Mouse (Mus musculus): ENCODE measurements at regions not wholly inside any gene's neighbourhood (a gene's known extent, or its start where the extent isn't known, plus 50 kb on each side); places are given as distances from the start of the nearest gene placed in this dataset.

DNA sequence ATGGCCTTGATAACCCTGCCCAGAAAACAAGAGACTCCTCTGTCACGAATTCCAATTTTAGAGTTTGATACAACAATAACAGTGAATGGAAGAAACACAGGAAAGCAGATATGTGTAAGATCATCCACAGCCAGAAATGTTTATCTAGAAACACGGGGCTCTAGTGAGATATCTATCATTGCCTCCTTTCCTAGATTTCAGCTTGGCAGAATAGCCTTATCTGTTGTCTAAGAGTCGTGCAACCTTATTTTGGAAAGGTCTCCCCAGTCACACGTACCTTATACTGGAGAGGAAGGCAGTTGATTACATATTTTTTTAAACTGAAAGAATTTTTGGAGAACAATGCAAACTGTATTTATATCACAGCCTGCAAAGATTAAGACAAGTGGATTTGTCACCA is 61.6 kb downstream of the Gm10295 start:
- Histone ChIP-seq H3K4me2 (replicated peaks) (no peak overlapping the region), H3K9ac (replicated peaks) (no peak overlapping the region), H3K4me1 (no peaks in the 10 kb centered on the region), H3K27me3 (no peaks in the 10 kb centered on the region), H3K4me3 (no peak overlapping the region), H3K9me3 (no peaks in the 10 kb centered on the region), H3K27ac (replicated peaks) (no peak overlapping the region), H3K36me3 (no peaks in the 10 kb centered on the region)
- 83% methylated on average over 4 of the region's 4 CpGs for WGBS
- no peak for ATAC-seq (replicated peaks)

DNA sequence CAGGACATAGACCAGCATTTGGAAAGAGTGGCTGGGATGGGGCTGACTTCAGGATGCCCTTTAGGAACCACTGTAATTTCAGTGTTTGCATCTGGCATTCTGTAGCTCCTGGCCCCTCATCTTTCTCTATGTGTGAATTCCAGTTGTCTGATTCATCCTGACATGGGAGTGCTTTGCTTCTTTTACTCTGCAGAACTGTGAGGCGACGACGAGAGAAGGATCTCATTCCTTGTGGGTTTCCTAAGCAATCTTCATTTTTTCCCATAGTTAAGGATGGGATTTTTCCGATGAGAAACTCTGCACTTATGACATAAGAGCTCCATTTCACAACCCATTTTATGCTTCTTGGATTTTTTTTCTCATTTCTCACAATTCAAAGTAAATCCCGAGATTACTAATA is 62.0 kb downstream of the Gm10295 start:
- WGBS: 85% methylated on average over 5 of the region's 5 CpGs
- no peak for ATAC-seq (replicated peaks)
- Histone ChIP-seq H3K27me3 (no peaks in the 10 kb centered on the region), H3K36me3 (no peaks in the 10 kb centered on the region), H3K4me2 (replicated peaks) (no peak overlapping the region), H3K4me3 (no peak overlapping the region), H3K9ac (replicated peaks) (no peak overlapping the region), H3K9me3 (no peaks in the 10 kb centered on the region), H3K27ac (replicated peaks) (no peak overlapping the region), H3K4me1 (no peaks in the 10 kb centered on the region)

DNA sequence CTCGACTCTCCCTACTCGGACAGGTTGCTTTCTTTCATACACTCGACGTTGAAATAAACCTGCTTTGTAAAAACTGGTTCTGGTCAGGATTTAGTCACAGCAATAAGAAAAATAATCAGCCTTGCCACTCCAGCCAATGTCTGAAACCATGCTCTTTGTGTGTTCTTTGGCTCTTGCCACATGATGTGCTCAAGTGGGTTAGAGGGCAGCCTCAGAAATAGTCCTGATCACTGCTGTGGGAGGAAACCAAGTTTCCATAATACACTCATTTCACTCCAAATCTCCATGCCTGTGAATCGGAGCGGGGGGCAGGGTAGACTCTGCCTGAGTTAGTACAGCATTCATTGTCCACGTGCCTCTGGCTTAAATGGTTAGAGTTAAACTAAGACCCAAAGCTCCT is 63.8 kb downstream of the Gm10295 start:
- H3K9ac ChIP-seq (replicated peaks): no peak overlapping the region
- no peak overlapping the region for H3K27ac ChIP-seq (replicated peaks)
- 87% methylated on average over 7 of the region's 7 CpGs for WGBS
- no peaks in the 10 kb centered on the region for H3K36me3 ChIP-seq
- no peak overlapping the region for H3K4me3 ChIP-seq
- no peak overlapping the region for H3K4me2 ChIP-seq (replicated peaks)
- H3K9me3 ChIP-seq: no peaks in the 10 kb centered on the region
- H3K27me3 ChIP-seq: no peaks in the 10 kb centered on the region
- ATAC-seq (replicated peaks): no peak
- no peaks in the 10 kb centered on the region for H3K4me1 ChIP-seq

DNA sequence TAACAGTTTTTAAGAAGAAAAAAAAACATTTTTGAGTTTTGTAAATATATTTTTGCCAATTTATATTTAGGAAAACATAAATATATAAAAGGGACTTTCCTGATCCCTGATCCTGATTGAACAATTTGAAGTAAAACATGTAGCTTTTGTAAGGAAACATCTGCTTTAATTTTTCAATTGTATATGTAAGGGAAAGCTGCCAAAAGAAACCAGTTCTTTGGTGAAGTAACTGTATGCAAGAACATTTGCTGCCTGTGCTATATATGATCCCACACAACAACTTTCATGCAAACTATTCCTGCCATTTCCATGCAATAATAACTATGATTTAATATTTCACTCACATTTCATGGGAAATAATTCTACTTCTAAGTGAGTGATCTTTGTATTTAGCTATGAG is 67.0 kb downstream of the Gm10295 start:
- Histone ChIP-seq H3K36me3 (no peaks in the 10 kb centered on the region), H3K27ac (replicated peaks) (no peak overlapping the region), H3K9ac (replicated peaks) (no peak overlapping the region), H3K4me1 (no peaks in the 10 kb centered on the region), H3K27me3 (no peaks in the 10 kb centered on the region), H3K4me3 (no peak overlapping the region), H3K4me2 (replicated peaks) (no peak overlapping the region), H3K9me3 (no peaks in the 10 kb centered on the region)
- no peak for ATAC-seq (replicated peaks)

DNA sequence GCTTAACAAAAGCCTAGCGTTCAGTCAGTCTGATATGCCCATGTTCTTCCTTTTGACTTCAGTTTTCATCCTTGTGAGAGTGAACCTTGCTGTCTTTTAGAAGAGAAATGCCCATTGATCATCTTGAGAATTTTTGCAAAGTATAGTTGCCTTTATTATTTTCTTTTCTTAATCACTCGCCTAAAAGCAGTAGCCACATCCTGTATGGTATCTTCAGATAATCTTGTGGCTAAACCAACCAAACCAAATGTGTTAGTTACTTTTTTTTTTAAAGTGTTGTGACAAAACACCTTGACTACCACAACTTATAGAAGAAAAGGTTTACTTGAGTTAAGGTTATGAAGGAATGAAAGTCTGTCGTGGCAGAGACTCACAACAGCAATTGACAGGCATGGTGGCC is 67.9 kb downstream of the Gm10295 start:
- H3K4me2 ChIP-seq (replicated peaks): no peak overlapping the region
- no peak overlapping the region for H3K4me3 ChIP-seq
- H3K4me1 ChIP-seq: no peaks in the 10 kb centered on the region
- no peaks in the 10 kb centered on the region for H3K27me3 ChIP-seq
- no peak for ATAC-seq (replicated peaks)
- H3K27ac ChIP-seq (replicated peaks): no peak overlapping the region
- H3K9me3 ChIP-seq: no peaks in the 10 kb centered on the region
- H3K9ac ChIP-seq (replicated peaks): no peak overlapping the region
- no peaks in the 10 kb centered on the region for H3K36me3 ChIP-seq
- 87% methylated on average over 3 of the region's 3 CpGs for WGBS

DNA sequence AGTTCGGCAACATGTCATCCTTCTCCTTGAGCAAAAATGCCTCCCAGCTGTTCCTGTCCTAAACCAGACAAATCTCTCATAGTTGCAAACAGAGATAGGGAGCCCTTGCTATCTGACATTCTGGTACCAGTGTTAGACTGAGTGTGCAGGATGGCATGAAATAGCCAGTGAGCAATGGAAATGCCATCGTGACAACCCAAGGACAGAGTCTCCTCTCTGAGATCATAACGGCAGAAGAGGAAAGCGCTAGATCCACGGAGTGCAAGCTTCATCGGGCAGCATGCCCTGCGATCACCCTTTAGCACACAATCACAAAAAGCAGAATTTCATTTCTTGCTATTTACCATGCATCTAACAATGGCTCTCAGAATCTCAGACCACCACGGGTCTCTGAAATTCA is 85.2 kb downstream of the Gm10295 start:
- no peak overlapping the region for H3K4me3 ChIP-seq
- no peak overlapping the region for H3K4me2 ChIP-seq (replicated peaks)
- no peaks in the 10 kb centered on the region for H3K9me3 ChIP-seq
- H3K27me3 ChIP-seq: no peaks in the 10 kb centered on the region
- ATAC-seq (replicated peaks): no peak
- no peak overlapping the region for H3K27ac ChIP-seq (replicated peaks)
- H3K4me1 ChIP-seq: no peaks in the 10 kb centered on the region
- H3K36me3 ChIP-seq: no peaks in the 10 kb centered on the region
- no peak overlapping the region for H3K9ac ChIP-seq (replicated peaks)
- 86% methylated on average over 8 of the region's 8 CpGs for WGBS

DNA sequence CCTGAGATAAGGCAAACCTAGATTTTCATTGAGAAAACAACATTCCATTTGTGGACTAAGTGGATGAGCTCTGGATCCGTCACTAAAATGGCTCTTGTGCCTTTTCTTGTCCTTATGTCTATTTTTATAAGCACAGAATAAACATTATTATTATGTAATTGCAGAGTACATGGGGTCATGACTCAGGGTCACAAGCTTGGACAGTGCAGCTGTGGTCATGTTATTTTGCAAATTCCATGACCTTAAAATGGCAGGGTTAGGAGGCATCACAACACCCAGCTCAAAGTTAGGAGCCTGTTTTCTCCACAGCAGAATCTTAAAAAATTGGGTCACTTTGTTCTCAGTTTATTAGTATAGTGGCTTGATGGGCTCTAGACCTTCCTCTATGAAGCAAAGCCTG is 87.2 kb downstream of the Gm10295 start:
- H3K9me3 ChIP-seq: no peaks in the 10 kb centered on the region
- no peak overlapping the region for H3K4me3 ChIP-seq
- H3K36me3 ChIP-seq: no peaks in the 10 kb centered on the region
- H3K4me1 ChIP-seq: no peaks in the 10 kb centered on the region
- H3K27me3 ChIP-seq: no peaks in the 10 kb centered on the region
- H3K9ac ChIP-seq (replicated peaks): no peak overlapping the region
- WGBS: 79% methylated on average over 1 of the region's 1 CpGs
- ATAC-seq (replicated peaks): no peak
- H3K4me2 ChIP-seq (replicated peaks): no peak overlapping the region
- H3K27ac ChIP-seq (replicated peaks): no peak overlapping the region

DNA sequence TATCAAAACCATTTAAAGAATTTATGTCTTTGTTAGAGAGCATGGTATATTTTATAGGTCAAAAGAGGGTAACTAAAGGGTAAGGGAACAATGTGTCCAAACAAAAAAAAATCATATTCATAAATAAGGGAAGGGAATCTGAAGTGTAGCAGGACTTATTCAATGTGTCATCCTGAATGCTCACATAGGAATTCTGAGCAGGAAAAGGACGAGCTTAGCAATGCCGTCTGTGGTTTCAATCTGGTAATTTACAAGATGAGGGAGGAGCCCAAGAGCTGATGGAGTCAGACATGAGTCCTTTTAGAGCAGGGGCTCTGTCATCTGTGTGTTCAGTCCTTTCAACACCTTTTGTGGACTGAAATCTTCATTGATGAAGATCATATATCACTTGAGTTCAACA is 101.6 kb downstream of the Gm10295 start:
- no peak overlapping the region for H3K27ac ChIP-seq (replicated peaks)
- ATAC-seq (replicated peaks): no peak
- H3K4me3 ChIP-seq: no peak overlapping the region
- no peak overlapping the region for H3K9ac ChIP-seq (replicated peaks)
- 80% methylated on average over 2 of the region's 2 CpGs for WGBS
- H3K4me1 ChIP-seq: no peaks in the 10 kb centered on the region
- no peaks in the 10 kb centered on the region for H3K27me3 ChIP-seq
- H3K9me3 ChIP-seq: no peaks in the 10 kb centered on the region
- H3K4me2 ChIP-seq (replicated peaks): no peak overlapping the region
- H3K36me3 ChIP-seq: no peaks in the 10 kb centered on the region

DNA sequence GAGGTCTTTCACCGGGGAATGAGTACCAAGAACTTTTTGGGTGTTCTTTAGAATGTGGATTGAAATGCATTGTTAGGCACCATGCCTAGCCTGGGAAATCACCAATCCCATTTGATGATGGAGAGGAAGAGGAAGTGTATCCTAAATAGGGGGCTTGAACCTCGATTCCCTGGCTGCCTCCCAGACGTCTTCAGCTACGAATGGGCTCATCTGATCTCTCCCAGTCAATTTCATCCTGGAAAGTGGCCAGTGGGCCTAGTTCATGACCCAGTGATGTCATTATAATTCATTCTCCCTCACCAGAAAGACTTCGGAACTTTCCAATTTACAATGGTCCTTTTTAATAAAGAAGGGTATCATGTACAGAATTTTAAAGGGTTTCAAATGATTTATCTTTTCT is 102.1 kb downstream of the Gm10295 start:
- Histone ChIP-seq H3K36me3 (no peaks in the 10 kb centered on the region), H3K4me2 (replicated peaks) (no peak overlapping the region), H3K27ac (replicated peaks) (no peak overlapping the region), H3K4me1 (no peaks in the 10 kb centered on the region), H3K9ac (replicated peaks) (no peak overlapping the region), H3K9me3 (no peaks in the 10 kb centered on the region), H3K4me3 (no peak overlapping the region), H3K27me3 (no peaks in the 10 kb centered on the region)
- no peak for ATAC-seq (replicated peaks)
- 56% methylated on average over 5 of the region's 5 CpGs for WGBS

DNA sequence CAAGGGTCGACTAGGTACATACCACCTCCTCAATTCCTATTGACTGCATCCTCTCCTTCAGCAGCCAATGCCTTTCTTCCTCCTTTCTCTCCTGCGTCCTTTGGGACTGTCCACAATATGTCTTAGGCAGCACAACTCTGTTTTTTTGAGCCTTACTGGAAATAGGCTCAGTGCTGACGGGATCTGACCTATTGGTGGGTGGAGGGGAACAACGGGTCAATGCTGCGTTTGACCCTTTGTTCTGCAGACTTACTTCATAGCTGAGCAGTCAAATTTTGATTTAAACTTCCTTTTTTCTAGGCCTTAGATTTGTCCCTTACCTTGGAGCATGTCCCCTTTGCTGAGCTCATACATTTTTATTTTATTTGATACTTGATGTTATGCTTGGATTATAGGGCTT is 103.4 kb downstream of the Gm10295 start:
- Histone ChIP-seq H3K27ac (replicated peaks) (no peak overlapping the region), H3K27me3 (no peaks in the 10 kb centered on the region), H3K9me3 (no peaks in the 10 kb centered on the region), H3K36me3 (no peaks in the 10 kb centered on the region), H3K9ac (replicated peaks) (no peak overlapping the region), H3K4me3 (no peak overlapping the region), H3K4me2 (replicated peaks) (no peak overlapping the region), H3K4me1 (no peaks in the 10 kb centered on the region)
- WGBS: 85% methylated on average over 5 of the region's 5 CpGs
- ATAC-seq (replicated peaks): no peak

DNA sequence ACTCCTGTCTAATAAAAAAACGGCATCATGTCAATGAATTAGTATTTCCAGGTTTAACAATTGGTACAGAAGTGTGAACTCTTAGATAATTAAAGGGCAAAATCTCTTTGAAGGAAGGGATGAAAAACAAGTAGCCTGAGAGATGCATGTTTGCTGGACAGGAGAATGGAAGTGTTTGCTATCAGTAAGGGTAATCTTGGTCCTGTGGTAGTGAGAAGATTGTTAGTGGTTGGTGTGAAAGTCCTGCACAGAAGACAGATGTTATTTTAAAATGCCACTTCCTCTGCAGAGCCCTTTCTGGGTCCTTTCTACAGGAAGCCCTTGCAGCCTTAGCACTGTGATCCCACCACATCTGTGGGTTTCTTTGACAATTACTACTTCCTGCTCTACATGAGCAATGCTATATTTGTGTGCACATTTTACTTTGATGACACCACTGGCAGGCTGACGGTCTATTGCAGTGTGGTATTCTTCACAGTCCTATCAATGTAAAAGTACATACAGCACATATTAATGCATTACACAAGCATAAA is 108.8 kb downstream of the Gm10295 start:
- Histone ChIP-seq H3K27ac (replicated peaks) (no peak overlapping the region), H3K27me3 (no peaks in the 10 kb centered on the region), H3K4me3 (no peak overlapping the region), H3K36me3 (no peaks in the 10 kb centered on the region), H3K9ac (replicated peaks) (no peak overlapping the region), H3K4me1 (no peaks in the 10 kb centered on the region), H3K4me2 (replicated peaks) (no peak overlapping the region), H3K9me3 (no peaks in the 10 kb centered on the region)
- 83% methylated on average over 2 of the region's 2 CpGs for WGBS
- no peak for ATAC-seq (replicated peaks)

DNA sequence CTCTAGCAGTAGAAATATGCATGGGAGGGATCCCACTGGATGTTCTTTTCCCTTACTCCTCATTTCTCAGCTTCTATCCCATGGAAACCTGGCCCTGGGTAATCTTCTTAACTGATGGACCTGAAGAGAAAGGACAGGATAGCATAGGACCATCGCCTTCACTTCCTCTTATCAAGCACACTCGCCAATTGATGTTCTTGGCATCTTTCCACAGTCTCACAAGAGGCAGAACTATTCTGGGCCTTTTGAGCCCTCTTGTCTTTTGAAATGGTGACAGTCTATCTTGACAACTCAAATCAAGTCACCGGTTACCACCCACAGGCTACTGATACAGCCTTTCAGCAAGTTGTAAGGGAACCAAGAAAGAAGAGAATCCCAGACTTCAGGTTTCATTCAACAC is 112.1 kb downstream of the Gm10295 start:
- Histone ChIP-seq H3K36me3 (no peaks in the 10 kb centered on the region), H3K9ac (replicated peaks) (no peak overlapping the region), H3K27me3 (no peaks in the 10 kb centered on the region), H3K9me3 (no peaks in the 10 kb centered on the region), H3K4me2 (replicated peaks) (no peak overlapping the region), H3K4me1 (no peaks in the 10 kb centered on the region), H3K27ac (replicated peaks) (no peak overlapping the region), H3K4me3 (no peak overlapping the region)
- WGBS: 88% methylated on average over 3 of the region's 3 CpGs
- ATAC-seq (replicated peaks): no peak

DNA sequence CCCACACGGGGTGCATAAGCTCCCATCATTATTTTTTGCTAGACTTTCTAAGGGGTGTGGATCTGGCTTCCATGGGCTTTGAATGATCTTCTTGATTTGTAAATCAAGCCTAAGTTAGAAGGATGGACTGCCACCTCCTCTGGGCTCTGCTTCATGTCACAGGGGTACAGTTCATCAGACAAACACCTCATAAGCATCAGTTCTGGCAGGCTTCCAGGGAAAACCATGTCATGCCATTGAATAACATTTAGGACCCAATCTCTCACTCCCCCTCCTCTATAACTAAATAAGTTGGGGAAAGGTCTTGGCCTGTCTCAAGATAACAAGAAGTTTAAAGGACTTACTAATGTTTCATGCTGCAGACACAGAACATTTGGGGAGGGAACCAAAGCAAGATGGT is 115.0 kb downstream of the Gm10295 start:
- WGBS: 48% methylated on average over 1 of the region's 1 CpGs
- Histone ChIP-seq H3K9me3 (no peaks in the 10 kb centered on the region), H3K27me3 (no peaks in the 10 kb centered on the region), H3K36me3 (no peaks in the 10 kb centered on the region), H3K9ac (replicated peaks) (no peak overlapping the region), H3K4me3 (no peak overlapping the region), H3K27ac (replicated peaks) (no peak overlapping the region), H3K4me1 (no peaks in the 10 kb centered on the region), H3K4me2 (replicated peaks) (no peak overlapping the region)
- ATAC-seq (replicated peaks): no peak
